Mouse (Mus musculus) kidney, embryonic 14.5 days (tissue): ENCODE data around the gene Zfp385b. TPM values are rescaled to one million over a fixed set of nuclear protein-coding genes. Genes with fewer than 3 reads are reported as not detected.

ENCODE experiments used
- ATAC-seq: fragments of 200-750 bp; cut with Nextera tagmentation; 2 replicates; pipeline ENCODE4 v1.8.0; 2017; ENCODE audit warnings: moderate number of reproducible peaks, mild to moderate bottlenecking, moderate TSS enrichment, moderate library complexity; ENCODE audit not compliant: low FRiP score, low TSS enrichment
- H3K27ac ChIP-seq: fragments of 300-500 bp; sonication (generic); 2 replicates; pipeline ENCODE4 v1.5.1; 2014; ENCODE audit warnings: low read depth, mild to moderate bottlenecking, low read length, moderate library complexity, mixed read lengths
- H3K27me3 ChIP-seq: fragments of 300-500 bp; sonication (generic); 2 replicates; pipeline ENCODE4 v1.6.1; 2014; ENCODE audit warnings: mild to moderate bottlenecking, low read length; ENCODE audit not compliant: control insufficient read depth, insufficient read depth
- H3K36me3 ChIP-seq: fragments of 300-500 bp; sonication (generic); 2 replicates; pipeline ENCODE4 v1.6.1; 2014; ENCODE audit warnings: low read length, mixed read lengths; ENCODE audit not compliant: control insufficient read depth, insufficient read depth
- H3K4me1 ChIP-seq: fragments of 300-500 bp; sonication (generic); 2 replicates; pipeline ENCODE4 v1.6.1; 2014; ENCODE audit warnings: low read length, mixed read lengths; ENCODE audit not compliant: control insufficient read depth, insufficient read depth
- H3K4me2 ChIP-seq: fragments of 300-500 bp; sonication (generic); replicated peaks from 2 replicates; pipeline ENCODE4 v1.6.1; 2014; ENCODE audit warnings: low read depth, mild to moderate bottlenecking, low read length
- H3K4me3 ChIP-seq: fragments of 300-500 bp; sonication (generic); 2 replicates; pipeline ENCODE4 v1.5.1; 2014; ENCODE audit warnings: mild to moderate bottlenecking, low read length
- H3K9ac ChIP-seq: fragments of 300-500 bp; sonication (generic); 2 replicates; pipeline ENCODE4 v1.6.1; 2014; ENCODE audit warnings: low read depth, mild to moderate bottlenecking, low read length, moderate library complexity
- H3K9me3 ChIP-seq: fragments of 300-500 bp; sonication (generic); 2 replicates; pipeline ENCODE4 v1.6.1; 2016; ENCODE audit warnings: low read length; ENCODE audit not compliant: control insufficient read depth
- WGBS: fragments of 180-500 bp; shearing (Covaris S2); extraction: QIAGEN DNeasy Blood & Tissue Kit; methylation state at CpG from one replicate; pipeline ENCODE4 v1.1.7; 2014; 5-methylcytosine and 5-hydroxymethylcytosine counted together
- polyA plus RNA-seq: library from polyadenylated mRNA; unstranded; fragments of >200 nt; fragmentation: Nextera tagmentation; extraction: Ambion mirVana; gene quantifications from 2 replicates; pipeline ENCODE4 v1.2.1, GENCODE M21; 2014

Zfp385b gene
- polyA plus RNA-seq, 1 experiment from 2014 or later, result 7.1 TPM

DNA sequence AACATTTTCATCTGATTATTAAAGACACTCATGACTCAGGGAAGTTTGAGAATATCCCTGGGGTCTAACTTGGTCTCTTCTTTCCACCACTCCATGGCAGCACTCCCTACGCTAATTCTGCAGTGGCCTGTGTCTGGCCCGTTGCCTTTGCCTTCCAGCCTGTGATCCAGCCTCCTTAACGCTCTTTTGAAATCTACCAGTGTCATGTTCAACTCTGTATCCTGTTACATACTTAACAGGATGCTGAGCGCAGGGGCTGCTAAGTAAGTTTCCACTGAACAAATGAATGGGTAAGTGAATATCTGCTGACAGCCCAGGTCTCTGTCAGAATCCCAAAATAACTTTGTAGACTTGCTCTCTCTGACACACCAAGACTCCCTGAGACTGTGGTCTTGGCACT, 210.8 kb downstream of the Zfp385b start:
- H3K27ac ChIP-seq, result no peak overlapping the region
- H3K9ac ChIP-seq, result no peak overlapping the region
- no peaks in the 10 kb centered on the region for H3K27me3 ChIP-seq
- no peaks in the 10 kb centered on the region for H3K36me3 ChIP-seq
- WGBS, result 40% methylated on average over 4 of the region's 4 CpGs
- H3K4me2 ChIP-seq, result no peak overlapping the region
- no peaks in the 10 kb centered on the region for H3K9me3 ChIP-seq
- no peaks in the 10 kb centered on the region for H3K4me1 ChIP-seq
- no peak overlapping the region for H3K4me3 ChIP-seq
- ATAC-seq, result peak; percentile 57; the same call in 1 of the 2 replicates

DNA sequence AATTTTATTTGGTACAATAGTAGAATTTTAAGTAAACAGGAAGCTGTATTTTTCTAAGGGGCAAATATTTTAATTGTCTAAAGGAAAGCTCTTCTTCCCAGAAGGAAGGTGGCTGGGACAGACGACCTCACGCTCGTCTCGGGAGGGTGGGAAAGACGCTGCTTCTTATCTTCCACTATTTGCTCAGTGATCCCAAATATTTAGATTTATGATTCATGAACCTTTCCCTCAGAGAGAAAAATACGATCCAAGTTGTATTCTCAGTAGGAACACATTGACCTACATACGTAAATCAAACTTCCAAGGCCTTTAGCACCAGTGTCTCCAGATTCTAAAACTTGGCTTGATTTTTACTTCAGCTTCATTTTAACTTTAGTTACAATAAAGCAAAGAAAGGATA, 226.0 kb downstream of the Zfp385b start:
- Histone ChIP-seq H3K4me3 (no peak overlapping the region), H3K4me2 (no peak overlapping the region), H3K27me3 (no peaks in the 10 kb centered on the region), H3K36me3 (no peaks in the 10 kb centered on the region), H3K9me3 (no peaks in the 10 kb centered on the region), H3K9ac (no peak overlapping the region), H3K27ac (no peak overlapping the region), H3K4me1 (no peaks in the 10 kb centered on the region)
- WGBS, result 27% methylated on average over 7 of the region's 7 CpGs
- ATAC-seq, result no peak

DNA sequence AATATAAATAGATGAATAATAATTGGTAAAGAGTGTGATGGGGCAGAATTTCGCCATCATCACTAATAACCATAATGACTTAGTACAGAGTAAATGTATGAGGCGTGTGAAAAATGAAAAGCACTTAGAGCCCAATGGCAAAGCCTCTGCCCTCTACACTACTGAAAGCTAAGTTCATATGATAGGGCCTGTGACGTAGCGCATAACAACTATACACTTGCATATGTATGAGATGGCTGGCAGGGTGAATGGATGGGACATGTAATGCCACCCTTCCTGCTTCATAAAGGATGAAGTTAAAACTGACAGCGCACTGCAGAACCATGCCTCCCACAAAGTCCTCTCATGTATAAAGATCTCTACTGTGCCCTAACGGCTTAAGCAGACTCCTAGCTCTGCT, 226.9 kb downstream of the Zfp385b start:
- Histone ChIP-seq H3K27ac (no peak overlapping the region), H3K36me3 (no peaks in the 10 kb centered on the region), H3K4me2 (no peak overlapping the region), H3K9ac (no peak overlapping the region), H3K4me3 (no peak overlapping the region), H3K9me3 (peaks cover 1% of the 10 kb centered on the region; the same call in 1 of the 2 replicates), H3K4me1 (no peaks in the 10 kb centered on the region), H3K27me3 (no peaks in the 10 kb centered on the region)
- 79% methylated on average over 6 of the region's 6 CpGs for WGBS
- ATAC-seq, result no peak

DNA sequence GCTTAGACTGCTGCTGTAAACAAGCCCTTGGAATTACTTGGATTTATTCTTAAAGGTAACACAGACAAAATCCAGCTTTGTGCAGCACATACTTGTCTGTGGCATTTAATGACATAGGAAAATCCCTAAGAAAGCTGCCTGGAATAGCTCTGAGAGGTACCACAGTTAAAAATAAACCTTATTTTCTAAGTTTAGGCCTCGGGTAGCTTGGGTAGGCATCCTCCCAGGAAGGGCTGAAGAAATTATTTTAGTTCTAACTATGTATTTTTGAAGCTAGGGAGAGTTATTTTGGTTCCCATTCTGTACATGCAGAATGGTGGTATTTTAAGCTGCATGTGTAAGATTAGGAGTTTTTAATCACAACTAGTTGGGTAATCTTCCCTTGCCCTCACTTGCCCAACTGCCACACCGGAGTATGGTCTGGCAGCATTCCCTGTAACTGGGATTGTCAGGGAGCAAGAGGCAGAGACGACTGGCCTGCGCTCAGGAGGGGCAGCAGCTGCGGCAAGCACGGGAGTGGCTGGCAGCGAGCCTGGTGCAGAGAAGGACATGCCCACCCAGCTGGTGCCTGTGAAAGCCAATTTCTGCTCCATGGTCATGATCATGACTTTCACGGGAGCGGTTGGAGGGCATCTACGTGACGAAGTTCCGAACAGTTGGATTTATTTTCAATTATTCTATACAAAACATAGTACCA, 230.1 kb downstream of the Zfp385b start:
- ATAC-seq, result no peak
- Histone ChIP-seq H3K4me1 (no peaks in the 10 kb centered on the region), H3K4me3 (no peak overlapping the region), H3K27ac (no peak overlapping the region), H3K9me3 (peaks cover 7% of the 10 kb centered on the region; the same call in 1 of the 2 replicates), H3K27me3 (no peaks in the 10 kb centered on the region), H3K36me3 (no peaks in the 10 kb centered on the region), H3K9ac (no peak overlapping the region), H3K4me2 (no peak overlapping the region)
- WGBS, result 85% methylated on average over 12 of the region's 12 CpGs

DNA sequence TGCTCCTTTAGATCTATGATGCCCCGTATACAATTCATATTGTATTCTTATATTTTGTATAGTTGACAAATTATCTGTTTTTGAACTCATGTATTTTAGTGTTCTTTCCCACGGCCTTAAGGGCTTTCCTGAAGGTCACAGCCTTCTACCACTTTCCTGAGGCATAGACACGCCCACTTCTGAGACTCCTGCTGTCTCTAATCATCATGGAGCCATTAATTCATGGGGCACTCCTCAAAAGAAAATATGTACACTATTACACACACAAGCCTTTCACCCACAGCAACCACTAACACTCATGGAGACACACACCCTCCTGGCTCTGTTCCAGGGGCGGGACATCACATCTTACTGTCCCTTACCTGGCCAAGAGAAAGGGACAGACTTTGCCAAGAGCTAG, 232.1 kb downstream of the Zfp385b start:
- no peak overlapping the region for H3K4me3 ChIP-seq
- no peaks in the 10 kb centered on the region for H3K27me3 ChIP-seq
- H3K9me3 ChIP-seq, result peaks cover 7% of the 10 kb centered on the region; the same call in 1 of the 2 replicates
- H3K27ac ChIP-seq, result no peak overlapping the region
- no peaks in the 10 kb centered on the region for H3K4me1 ChIP-seq
- no peak overlapping the region for H3K9ac ChIP-seq
- no peak for ATAC-seq
- WGBS, result 83% methylated on average over 4 of the region's 4 CpGs
- H3K36me3 ChIP-seq, result no peaks in the 10 kb centered on the region
- H3K4me2 ChIP-seq, result no peak overlapping the region

DNA sequence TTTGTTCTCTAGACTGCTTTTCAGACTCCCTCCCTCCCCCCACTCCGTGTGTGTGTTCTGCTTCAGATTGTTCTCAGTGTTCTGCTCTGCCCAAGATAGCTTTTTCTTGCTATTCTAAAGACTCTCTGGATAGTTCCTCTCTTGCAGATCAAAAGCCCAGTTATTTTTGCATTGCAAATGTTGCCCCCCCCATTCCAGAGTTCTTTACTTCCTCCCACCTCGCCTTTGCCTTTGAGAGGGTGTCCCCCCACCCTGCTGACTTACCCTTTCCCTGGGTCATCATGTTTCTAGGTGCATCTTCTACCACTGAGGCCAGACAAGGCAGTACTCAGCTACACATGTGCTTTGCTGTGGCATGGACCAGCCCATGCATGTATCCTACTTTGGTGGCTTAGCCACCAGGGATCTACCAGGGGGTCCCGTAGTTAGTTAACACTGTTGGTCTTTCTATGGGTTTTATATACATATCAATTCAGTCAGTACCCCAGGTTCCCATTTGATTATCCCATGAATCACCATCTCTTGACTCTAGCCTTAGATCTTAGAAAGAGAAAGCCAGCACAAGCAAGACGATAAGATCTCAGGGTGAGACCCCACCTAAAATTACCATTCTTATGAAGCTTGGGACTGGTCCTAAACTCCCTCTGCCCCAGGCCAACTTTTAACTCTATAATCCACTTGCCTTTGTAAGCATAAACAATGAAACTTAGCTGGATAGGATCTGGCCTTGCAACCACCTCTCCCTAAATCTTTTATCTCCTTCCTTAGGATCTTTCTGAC, 232.7 kb downstream of the Zfp385b start:
- Histone ChIP-seq H3K4me3 (no peak overlapping the region), H3K4me1 (no peaks in the 10 kb centered on the region), H3K36me3 (no peaks in the 10 kb centered on the region), H3K4me2 (no peak overlapping the region), H3K27ac (no peak overlapping the region), H3K27me3 (no peaks in the 10 kb centered on the region), H3K9ac (no peak overlapping the region), H3K9me3 (peaks cover 7% of the 10 kb centered on the region; the same call in 1 of the 2 replicates)
- 81% methylated on average over 4 of the region's 4 CpGs for WGBS
- no peak for ATAC-seq

DNA sequence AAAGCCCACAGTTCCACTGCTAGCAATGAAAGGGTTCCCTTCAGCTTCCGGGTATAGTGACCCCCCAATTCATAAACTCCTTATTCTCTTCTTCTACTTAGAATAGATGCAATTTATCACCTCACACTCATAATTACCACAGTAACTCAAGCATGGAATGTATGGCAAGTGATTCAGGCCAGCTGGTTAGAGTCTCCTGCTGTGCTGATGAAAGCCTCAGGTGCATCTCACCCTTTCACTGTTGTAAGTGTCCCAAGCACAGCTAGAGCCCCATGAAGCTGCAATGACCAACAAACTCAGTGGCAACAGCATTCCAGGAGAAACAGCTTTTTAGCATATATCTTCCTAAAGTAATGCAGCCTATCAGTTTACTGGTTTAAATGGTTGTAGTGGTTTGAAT, 235.9 kb downstream of the Zfp385b start:
- no peaks in the 10 kb centered on the region for H3K4me1 ChIP-seq
- H3K27me3 ChIP-seq, result no peaks in the 10 kb centered on the region
- no peak overlapping the region for H3K9ac ChIP-seq
- H3K4me3 ChIP-seq, result no peak overlapping the region
- H3K27ac ChIP-seq, result no peak overlapping the region
- H3K9me3 ChIP-seq, result peaks cover 7% of the 10 kb centered on the region; the same call in 1 of the 2 replicates
- 71% methylated on average over 1 of the region's 1 CpGs for WGBS
- no peaks in the 10 kb centered on the region for H3K36me3 ChIP-seq
- ATAC-seq, result no peak
- H3K4me2 ChIP-seq, result no peak overlapping the region

DNA sequence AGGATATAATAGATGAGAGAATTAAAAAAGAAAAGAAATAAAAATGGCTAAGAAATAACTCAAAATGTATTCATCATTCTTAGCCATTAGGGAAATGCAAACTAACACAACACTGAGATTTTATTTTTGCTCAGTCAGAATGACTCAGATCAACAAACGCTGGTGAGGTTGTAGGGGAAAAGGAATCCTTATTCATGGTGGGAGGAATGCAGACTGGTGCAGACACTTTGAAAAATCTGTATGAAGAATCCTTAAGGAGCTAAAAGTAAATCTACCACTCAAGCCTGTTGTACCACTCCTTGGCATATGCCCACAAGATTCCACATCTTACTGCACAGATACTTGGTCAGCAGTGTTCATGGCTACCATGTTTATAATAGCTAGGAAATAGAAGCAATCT, 242.9 kb downstream of the Zfp385b start:
- no peak overlapping the region for H3K4me3 ChIP-seq
- H3K36me3 ChIP-seq, result no peaks in the 10 kb centered on the region
- H3K27me3 ChIP-seq, result no peaks in the 10 kb centered on the region
- no peak overlapping the region for H3K4me2 ChIP-seq
- no peaks in the 10 kb centered on the region for H3K4me1 ChIP-seq
- WGBS, result 82% methylated on average over 1 of the region's 1 CpGs
- no peak for ATAC-seq
- no peak overlapping the region for H3K9ac ChIP-seq
- no peak overlapping the region for H3K27ac ChIP-seq
- H3K9me3 ChIP-seq, result no peaks in the 10 kb centered on the region
